Mouse (Mus musculus) adrenal gland, postnatal 14 days (tissue): ENCODE results near the gene Unk. TPM values are rescaled to one million over a fixed set of nuclear protein-coding genes. Genes with fewer than 3 reads are reported as not detected.

Source experiments
- DNase-seq: peaks from one replicate; pipeline ENCODE4 v3.0.0; 2021; ENCODE audit warnings: mixed read lengths
- total RNA-seq: library from RNA; stranded (reverse); gene quantifications from 2 replicates; pipeline ENCODE4 v1.2.3, GENCODE M21; 2021

The Unk gene
- total RNA-seq, 1 experiment from 2014 or later: 20.6 TPM

DNA sequence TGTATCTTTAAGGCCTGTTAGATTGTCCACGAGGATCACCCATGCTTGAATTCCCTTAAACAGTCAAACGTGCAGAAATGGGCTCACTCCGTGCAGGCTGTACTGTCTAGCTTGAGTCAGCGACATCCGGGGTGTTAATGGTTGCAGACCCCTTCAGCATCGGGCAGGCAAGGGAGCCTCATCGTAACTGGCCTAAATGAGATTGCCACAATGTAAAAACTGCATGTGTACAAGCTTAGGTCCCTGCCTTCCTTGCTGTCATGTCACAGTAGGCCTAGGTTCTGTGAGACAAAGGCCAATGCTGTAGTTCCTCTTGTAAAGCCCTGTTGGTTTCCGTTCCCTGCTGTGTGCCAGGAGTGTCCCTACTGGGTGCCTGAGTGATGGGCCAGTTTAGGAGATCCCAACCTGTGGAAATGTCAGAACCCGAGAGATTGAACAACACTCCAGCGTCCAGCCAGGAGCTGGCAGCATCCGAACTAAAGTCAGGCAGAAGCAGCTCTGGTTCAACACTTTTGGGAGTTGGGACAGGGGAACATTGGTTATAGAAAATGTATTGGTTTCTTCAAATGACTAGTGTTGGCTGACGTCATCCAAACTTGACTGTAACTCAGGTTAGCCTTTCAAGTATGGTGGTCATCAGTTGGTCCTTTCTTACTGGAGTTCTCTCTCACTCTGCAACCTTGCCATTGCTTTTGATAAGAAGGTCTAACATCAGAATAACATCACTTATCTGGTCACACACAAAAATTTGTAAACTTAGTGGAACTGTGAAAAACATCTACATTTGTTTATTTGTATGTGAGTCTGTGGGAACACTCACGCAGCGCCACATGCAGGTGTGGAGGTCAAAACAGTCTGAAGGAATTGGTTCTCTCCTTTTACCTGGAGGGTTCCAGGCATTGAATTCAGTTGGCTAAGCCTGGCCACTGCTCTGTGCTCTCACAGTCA lies 1.1 kb downstream of the Unk start:
- DNase-seq: peak; percentile 51

DNA sequence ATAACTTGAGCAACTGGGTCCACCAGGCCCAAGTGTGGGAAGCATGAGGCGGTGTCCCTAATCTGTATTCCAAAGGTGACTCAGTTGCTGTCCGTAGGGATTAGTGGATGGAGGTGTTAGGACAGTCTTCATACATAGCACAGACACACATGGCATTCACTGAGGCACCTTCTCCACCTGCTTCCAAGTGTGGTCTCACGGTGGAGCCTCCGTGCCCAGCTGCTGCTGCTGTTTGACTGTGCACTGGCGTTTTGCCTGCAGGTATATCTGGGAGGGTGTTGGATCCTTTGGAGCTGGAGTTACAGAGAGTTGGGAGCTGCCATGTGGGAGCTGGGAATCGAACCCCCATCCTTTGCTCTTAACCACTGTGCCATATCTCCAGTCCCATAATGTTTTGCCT lies 4.5 kb downstream of the Unk start:
- DNase-seq: no peak

DNA sequence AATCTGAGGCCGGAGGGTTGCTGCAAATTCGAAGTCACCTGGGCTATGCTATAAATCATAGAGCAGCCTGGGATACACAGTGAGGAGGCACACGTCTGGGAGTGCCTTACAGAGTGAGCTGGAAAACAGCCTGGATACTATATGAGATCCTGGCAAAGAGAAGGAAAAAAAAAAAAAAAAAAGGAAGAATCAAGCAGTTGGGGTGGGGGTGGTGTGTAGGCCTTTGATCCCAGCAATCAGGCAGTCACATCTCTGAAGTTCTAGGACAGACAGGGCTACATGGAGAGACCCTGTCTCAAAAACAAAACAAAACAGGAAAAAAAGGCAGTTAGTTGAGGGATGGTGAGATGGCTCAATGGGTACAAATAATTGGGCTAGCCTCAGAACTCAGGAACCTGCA lies 6.5 kb downstream of the Unk start:
- no peak for DNase-seq

DNA sequence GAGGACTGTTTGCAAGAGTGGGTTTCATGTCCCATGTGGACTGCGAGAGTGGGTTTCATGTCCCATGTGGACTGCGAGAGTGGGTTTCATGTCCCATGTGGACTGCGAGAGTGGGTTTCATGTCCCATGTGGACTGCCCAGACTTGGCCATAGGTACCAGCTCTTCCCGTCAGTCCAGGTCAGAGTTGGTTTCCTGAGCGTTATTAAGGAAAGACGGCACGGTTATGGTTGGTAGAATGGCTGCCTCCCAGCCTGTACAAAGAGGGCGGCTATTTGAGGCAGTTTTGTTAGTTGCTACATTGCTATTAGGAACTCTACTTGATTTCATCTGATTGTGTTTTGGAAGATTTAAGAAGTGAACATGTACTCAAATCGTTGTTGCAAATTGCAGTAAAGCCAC lies 7.7 kb downstream of the Unk start:
- no peak for DNase-seq

DNA sequence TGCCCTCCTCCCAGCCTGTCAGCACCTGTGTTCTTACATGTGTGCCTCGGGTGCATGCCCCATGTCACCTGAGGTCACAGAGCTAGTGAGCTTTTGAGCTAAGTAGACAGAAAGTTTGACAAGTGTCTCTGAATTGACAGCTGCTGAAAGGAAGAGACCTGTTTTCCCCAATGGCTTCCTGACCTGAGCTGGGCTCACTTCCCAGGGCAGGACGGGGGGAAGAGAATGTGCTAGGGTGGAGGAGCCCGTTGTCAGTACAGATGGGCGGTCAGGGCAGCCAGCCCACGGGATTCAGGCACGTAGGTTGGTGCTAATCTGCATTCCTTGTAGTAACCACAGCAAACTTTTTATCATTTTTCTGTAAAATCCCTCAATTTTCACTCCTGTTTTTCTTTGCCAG lies 10.5 kb downstream of the Unk start:
- DNase-seq: no peak

DNA sequence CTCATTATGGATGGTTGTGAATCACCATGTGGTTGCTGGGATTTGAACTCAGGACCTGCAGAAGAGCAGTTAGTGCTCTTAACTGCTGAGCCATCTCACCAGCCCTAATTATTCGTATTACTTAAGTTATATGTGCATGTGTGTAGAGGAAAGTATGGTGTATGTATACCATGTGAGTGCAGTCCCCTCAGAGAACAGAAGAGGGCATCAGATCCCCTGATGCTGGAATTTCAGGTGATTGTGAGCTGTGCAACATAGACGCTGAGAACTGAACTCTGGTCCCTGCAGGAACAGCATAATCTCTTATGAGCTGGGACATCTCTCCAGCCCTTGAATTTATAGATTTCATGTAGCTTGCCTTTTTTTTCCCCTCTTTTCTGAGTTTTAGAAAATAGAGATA lies 11.7 kb downstream of the Unk start:
- no peak for DNase-seq

DNA sequence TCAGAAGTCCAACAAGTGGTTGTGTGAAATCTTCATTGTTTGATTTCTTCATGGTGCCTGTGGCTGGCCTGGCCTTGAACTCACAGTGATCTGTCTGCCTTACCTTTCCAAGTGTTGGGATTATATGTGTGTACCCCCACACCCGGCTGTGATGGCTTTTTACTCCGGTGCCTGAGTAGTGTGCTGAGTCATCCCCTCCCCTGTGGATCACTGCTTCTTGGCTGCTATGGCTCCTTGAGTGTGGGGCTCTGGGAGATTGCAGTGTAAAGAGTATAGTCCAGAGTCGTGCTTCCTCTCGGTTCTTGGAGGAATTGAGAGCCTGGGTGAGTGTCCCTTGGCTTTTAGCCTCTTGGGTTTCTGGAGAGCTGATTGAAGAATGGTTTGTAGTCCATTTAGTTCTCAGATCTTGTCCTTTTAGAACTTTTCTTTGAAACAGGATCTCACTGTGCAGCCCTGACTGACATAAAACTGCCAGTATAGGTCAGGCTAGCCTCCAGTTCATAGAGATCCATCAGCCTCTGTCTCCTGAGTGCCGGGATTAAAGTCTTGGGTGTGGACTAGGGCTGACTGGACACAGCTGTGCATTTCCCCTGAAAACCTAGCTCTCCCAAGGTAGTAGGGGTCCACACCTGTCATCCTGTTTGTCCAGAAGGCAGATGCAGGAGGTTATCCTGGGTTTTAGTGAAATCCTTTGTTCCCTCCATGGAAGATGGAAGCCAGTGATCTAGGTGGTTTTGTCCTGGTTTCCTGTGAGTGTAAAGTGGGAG lies 12.4 kb downstream of the Unk start:
- DNase-seq: no peak

DNA sequence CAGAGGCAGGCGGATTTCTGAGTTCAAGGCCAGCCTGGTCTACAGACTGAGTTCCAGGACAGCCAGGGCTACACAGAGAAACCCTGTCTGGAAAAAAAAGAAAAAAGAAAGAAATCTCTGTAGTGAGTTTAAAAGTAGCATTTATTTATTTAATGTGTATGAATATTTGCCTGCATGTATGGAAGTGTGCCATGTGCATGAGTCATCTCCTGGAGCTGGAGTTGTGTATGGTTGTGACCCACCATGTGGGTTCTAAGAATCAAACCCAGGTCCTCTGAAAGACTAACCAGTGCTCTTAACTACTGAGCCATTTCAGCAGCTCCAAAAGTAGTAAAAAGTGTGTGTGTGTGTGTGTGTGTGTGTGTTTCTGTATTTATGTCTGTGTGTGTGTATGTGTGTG lies 13.2 kb downstream of the Unk start:
- no peak for DNase-seq

DNA sequence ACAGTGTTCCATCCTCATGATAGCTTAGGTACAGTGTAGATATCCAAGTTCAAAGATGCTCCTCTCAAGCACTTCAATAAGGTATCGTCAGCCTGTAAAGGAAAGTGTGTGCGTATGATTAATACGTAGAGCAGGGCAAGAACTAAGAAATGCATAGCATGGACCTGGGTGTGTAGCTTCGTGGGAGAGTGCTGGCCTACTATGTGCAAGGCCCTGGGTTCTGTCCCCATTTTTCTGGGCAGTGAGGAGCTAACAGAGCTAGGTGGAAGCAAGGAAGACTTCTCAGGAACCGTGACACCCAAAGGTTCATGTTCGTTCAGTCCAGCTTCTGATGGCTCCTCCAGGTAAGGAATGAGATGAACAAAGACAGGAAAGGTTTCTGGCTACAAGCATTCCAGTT lies 15.1 kb downstream of the Unk start:
- no peak for DNase-seq

DNA sequence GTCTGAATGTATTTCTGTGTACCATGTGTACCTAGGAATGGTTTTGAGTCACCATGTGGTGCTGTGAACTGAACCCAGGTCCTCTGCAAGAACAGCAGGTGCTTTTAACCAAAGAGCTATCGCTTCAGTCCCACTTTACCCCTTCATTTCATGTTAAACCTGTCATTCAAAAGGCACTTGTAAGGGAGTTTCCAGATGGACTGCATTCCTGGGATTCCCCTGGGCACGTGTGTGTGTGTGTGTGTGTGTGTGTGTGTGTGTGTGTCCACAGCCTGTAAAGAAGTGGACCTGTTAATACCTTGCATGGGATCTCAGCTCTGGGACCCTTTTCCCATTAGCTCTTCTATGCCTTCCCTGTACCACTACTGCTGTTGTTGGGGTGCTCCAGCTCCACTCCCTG lies 19.5 kb downstream of the Unk start:
- DNase-seq: no peak

DNA sequence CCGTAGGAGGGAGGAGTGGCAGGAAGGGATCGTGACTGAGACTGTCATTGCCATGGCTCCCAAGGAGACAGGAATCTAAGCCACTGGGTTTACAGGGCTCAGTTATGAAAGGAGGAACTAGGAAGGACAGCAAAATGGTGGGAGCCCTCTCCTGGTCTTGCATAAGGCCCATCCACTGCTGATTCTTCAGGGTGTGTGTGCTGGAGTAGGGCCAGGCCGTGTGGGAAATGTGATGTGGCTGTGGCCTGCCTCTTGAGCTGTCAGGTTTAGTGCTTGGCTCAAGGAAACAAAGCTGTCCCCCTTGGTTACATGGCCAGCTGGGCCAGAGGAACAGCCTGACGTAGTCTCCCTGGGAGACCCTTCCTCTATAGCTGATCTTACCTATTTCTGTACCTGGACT lies 20.1 kb downstream of the Unk start:
- DNase-seq: no peak

DNA sequence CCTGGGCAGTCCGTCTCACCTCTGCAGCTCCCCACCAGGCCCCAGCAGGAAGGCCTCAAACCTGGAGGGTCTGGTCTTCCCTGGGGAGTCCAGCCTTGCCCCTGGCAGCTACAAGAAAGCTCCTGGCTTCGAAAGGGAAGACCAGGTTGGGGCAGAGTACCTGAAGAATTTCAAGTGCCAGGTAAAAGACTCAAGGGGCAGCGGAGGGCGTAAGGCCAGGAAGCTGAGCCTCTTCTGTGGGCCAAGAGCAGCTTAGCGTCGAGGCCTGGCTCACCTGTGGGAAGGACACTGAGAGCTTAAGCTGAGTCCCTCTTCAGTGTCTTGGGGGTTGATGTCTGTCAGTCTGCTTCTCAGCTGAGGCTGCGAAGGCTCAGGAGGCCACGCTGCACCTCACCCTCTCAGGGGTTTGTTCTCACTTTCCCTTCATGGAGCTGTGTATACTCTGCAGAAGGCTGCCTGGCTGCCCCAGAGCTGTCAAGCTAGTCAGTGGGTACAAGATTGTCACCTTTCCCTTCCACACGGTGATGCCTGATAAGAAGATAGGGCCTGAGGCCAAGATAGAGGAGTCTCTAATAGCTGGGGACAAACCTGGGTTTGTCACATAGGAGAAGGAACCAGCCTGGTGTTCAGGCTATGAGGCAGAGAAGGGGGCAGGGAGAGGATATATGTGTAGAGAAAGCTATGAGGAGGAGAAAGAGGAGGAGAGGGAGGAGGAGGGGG lies 23.5 kb downstream of the Unk start:
- no peak for DNase-seq

DNA sequence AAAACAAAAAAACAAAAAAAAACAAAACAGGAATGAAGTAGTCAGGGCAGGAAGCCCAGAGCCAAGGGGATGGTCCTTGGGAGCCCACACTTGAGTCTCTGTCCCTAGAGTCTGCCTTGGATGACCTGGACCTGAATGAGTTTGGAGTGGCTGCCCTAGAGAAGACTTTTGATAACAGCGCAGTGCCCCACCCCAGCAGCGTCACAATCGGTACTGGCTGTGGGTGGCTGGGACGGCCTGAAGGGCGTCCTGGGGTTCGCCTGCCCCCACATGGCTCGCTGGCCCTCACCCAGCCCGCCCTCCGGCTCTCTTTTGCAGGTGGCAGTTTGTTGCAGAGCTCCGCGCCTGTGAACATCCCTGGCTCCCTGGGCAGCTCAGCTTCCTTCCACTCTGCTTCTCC lies 25.8 kb downstream of the Unk start:
- no peak for DNase-seq

DNA sequence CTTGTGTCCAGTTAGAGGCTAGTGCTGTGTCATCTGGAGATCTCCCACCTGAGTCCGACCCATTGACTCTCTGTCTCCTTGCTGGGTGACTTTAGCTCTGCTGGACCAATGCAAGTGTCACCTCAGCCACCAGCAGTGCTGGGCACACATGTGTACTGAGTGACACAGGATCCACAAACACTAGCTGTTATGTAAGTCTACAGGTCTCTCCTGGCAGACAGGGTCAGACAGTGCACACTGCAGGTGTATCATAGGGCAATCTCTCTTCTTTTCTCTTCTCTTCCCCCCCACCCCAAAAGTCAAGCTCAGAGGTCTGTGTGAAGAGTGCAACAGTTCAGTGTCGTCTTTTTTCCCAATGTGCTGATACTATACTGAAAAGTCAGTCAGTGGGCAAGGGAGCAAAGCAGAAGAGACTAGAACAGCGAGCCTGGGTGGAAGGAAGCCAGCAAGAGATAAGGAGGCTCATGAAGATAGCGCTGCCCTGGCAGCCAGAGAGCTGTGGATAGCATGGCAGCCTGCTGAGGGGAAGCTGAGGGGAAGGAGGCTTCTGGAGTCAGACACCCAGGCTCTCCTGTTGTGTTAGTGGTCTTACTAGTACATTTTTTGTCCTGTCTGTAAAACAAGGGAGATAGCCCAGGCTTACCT lies 27.2 kb downstream of the Unk start:
- DNase-seq: no peak

DNA sequence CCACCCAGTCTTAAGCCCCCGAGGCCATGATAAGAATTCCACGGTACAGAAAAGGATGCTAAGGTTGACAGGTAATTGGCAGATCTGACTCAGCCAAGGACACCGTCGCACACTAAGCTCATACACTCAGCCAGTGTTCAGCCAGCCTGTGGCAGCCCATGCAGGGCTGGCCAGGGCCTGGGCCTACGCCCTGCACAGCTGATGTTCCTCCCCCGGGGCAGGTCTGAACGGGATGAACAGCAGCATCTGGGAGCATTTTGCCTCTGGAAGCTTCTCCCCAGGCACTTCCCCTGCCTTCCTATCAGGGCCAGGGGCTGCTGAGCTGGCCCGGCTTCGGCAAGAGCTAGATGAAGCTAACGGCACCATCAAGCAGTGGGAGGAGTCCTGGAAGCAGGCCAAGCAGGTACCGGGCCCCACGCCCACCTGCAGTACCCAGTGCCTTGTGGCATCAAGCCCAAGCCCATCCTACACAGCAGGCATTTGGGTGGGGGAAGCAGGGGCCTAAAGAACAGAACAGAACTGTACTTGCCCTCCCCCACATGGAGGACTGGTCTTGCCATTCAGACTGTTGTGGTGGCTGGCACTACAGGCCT lies 28.0 kb downstream of the Unk start:
- DNase-seq: no peak

DNA sequence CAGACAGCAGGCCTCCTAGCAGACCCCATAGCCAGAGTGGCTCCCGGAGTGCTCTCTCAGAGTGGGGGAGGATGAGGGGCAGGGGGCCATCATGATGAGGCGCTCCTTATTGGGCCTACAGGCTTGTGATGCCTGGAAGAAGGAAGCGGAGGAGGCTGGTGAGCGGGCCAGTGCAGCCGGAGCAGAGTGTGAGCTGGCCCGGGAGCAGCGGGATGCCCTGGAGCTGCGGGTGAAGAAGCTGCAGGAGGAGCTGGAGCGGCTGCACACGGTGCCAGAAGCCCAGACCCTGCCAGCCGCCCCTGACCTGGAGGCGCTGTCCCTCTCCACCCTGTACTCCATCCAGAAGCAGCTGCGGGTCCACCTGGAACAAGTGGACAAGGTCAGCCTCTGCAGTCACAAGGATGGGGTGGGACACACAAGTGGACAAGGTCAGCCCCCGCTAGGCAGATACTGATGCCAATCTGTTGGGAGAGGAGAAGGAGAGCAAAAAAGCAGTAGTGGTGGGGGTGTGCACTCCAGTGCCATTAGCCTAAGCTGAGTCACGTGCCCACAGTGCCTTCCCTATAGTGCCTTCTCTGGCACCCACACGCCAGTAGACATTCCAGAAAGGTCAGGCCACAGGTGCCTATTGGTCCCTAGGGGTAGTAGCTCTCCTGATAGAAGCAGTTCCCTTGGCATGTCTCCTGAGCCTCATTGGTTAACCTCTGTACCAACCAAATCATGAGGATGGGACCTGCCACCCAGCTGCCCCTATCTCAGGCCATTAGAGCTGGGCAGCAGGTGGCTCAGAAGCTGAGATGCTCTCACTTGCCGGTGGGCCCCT lies 29.0 kb downstream of the Unk start:
- DNase-seq: no peak

DNA sequence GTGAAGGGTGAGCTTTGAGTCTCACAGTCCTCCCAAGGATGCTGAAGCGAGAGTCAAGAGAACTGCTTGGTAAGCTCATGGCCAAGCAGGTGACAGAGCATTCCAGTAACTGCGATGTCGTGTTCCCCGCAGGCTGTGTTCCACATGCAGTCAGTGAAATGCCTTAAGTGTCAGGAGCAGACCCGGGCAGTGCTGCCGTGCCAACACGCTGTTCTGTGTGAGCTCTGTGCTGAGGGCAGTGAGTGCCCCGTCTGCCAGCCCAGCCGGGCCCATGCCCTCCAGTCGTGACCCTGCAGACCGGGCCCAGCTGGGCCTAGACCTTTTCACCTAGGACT lies 29.5 kb downstream of the Unk start:
- no peak for DNase-seq

DNA sequence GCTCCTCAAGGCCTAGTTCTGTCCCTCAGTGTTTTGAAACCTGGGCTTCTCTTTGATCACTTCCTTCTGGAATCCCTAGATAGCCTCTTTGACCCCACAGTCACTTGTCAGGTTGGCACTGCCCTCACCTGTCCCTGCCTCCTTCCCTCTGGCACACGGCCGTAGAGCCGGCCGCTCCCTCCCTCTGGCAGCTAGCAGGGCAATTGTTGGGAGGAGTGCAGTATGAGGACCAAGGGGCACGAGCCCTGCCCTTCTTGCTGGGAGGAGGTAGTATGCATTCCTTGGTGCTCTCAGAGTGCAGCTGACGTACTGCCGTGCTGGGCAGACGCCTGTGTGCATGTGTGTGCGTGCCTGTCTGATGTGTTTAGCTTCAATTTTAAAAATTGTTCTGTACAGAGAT lies 30.5 kb downstream of the Unk start:
- DNase-seq: no peak

DNA sequence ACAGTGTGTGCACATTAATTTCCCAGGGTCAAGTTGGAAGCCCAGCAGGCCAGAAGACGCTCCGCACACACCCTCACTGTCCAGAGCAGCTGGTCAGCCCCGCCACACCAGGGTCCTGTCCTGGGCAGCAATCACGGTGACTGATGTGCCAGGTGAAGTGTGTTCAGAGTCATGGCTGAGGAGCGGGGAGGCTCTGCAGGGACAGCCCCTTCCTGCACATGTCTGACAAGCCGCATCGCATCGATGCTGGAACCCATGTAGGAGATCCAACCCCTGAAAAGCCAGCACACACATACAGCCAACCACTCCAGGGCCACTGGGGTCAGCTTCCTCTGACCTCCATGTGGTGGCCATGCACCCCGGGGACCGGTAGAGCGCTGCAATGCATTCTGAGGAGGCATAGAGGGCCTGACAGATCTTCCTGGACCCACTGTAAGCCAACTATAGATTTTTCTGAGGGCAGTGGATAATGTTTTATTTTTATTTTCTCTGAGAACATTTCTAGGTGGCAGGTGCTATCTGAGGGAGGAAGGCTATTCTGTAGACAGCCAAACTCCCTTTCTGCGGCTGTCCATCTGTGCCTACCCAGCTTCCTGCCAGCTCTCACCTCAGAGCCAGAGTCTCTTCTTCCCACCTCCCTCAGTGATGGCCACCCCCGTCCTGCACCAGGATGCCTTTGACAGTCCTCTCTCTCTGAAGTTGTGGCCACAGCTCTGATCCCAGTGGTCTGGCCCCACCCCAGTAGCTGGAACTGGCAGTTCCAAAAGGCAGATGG lies 31.7 kb downstream of the Unk start:
- DNase-seq: no peak

DNA sequence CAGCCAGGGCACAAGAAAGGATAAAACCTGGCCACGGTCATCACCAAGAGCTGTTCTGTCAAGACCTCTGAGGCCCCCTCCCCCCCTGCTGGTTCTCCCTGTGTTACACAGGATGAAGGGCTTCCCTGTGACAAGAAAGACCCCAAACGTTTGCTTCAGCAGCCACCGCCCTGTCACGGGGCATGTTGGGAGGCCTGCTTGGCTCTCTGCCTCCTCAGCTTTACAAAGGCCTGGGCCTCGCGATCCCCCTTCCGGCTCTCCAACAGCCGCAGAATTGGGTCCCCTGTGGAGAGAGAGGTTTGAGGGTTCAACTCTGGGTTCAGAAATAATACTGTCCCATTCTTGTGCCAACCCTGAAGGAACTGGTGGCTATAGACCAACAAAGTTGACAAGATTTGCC lies 32.4 kb downstream of the Unk start:
- no peak for DNase-seq

DNA sequence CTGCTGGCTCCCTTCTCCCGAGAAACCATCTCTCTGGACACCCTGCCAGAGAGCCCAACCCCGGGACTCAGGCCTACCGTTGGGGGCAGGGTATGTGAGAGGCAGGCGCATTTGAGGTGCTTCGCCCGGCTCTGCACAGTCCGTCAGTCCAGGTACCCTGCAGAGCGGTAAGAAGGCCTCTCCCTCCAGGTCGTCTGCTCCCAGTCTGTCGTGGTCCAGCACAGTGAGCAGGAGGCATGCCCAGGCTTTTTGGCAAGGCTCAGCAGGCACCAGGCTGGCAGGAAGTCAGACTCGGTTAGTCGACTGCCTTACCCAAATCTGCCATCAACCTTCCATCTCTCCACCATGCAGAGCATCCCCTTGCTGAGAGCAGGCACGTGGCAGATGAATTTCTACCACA lies 33.4 kb downstream of the Unk start:
- DNase-seq: peak; percentile 29
